Mouse (Mus musculus): ENCODE measurements around the gene Ino80e. TPM values are rescaled to one million over a fixed set of nuclear protein-coding genes. Genes with fewer than 3 reads are reported as not detected.
A peak's percentile ranks its signal among the peaks of the same experiment; 100 is the strongest.

Gene Ino80e
- polyA plus RNA-seq, 1 experiment: not detected

DNA sequence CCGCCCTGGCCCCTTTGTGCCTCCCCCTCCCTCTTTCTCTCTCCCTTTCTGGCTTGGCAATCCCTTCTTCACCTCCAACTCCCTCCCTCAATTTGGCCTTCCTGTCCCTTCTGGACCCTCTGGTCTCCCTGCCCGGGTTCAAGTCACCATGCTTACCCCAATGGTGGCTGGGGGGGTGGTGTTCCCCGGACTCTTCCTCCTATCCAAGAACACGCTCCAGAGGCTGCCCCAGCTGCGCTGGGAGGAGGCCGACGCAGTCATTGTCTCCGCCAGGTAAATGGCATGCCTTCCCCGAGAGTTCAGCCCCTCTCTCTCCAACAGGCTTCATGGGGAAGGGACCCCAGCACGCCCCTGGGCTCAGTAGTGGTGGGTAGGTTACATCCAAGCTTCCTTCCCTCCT lies 38.2 kb downstream of the Ino80e start:
- H3K27ac ChIP-seq (ENCODE audit: insufficient read depth, low read depth, low read length): no peak overlapping the region

DNA sequence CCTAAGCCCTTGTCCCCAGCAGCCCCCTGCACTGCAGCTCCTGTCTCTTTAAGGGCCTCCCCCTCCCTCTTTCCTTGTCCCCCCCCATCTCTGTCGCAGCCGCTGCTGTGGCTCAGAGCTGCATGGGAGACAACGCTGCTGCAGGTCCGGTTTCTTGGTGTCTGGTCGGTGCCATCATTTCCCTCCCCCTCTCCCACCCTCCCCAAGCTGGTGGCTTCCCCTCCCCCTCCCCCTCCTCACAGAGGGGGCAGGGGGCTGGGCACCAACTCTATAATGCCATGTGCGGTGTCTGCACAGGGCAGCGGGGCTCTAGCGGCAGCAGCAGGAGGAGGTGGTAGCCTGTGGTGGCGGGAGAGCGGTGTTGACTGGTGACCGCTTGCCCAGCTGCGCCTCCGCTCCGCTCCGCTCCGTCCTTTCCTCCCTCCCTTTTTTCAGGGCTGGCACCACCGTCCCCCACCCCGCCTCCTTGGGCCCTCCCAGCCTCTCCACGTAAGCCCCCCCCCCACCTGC lies 38.9 kb downstream of the Ino80e start:
- Histone ChIP-seq H3K4me3 (ENCODE audit: insufficient read depth, low read depth, low read length) (peak overlapping the region; percentile 87), H3K4me1 (ENCODE audit: control insufficient read depth, insufficient read depth, low read length) (peaks cover 28% of the 10 kb centered on the region), H3K27ac (ENCODE audit: insufficient read depth, low read depth, low read length) (no peak overlapping the region)
- WGBS: 3% methylated on average over 15 of the region's 19 CpGs
- no peak for TF ChIP-seq CTCF (IDR thresholded peaks at IDR 0.05; ENCODE audit: insufficient read depth, low read depth, low read length)
- TF ChIP-seq POLR2A (IDR thresholded peaks at IDR 0.05; ENCODE audit: insufficient read depth, low read depth, low read length): peak; percentile 16; the same call in 1 of the 2 replicates

More for the DNA sequence above, 38.2 kb downstream of the Ino80e start:
- Histone ChIP-seq H3K4me3 (ENCODE audit: insufficient read depth, low read depth, low read length) (peak overlapping the region; percentile 87), H3K4me1 (ENCODE audit: control insufficient read depth, insufficient read depth, low read length) (peaks cover 28% of the 10 kb centered on the region)
- WGBS: 9% methylated on average over 10 of the region's 10 CpGs
- TF ChIP-seq POLR2A (IDR thresholded peaks at IDR 0.05; ENCODE audit: insufficient read depth, low read depth, low read length): no peak
- no peak for TF ChIP-seq CTCF (IDR thresholded peaks at IDR 0.05; ENCODE audit: insufficient read depth, low read depth, low read length)

- TF ChIP-seq CTCF (IDR thresholded peaks at IDR 0.05; ENCODE audit: insufficient read depth, low read depth, low read length) (no peak), POLR2A (IDR thresholded peaks at IDR 0.05; ENCODE audit: insufficient read depth, low read depth, low read length) (no peak)
Measured at GRCm38 (mm10) chr7:126822741-126823140, 39.4 kb downstream of the Ino80e start.

DNA sequence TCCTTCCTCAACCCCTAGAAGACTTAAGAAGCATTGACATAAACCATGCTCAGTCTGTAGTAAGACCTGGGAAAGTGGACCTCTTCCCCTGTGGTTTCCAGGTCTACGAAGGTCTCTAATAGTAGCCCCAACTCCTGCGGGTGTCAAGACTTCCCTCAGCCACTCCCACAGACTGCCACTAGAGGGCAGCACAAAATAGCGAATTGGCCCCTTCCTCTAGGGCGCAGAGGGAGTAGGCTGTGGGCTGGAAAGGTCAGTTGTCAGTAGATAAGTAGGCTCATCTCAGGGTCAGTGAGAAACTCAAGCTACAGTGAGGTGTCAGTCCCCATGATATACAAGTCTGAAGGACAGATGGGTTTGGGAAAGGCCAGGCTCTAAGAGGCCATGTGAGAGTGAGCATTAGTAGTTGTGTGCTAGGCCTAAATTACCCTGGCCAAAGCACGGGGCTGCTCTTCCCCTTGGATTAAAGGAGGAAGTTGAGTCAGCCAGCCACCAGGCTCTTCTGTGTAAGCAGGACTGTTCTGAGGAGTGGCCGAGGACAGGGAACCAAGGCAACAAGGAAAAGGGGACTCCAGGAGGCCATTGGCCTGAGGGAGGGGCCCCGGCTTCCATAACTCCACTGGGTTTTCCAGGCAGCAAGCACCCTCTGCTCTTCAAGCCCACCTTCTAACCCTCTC lies 40.2 kb downstream of the Ino80e start:
- TF ChIP-seq POLR2A (IDR thresholded peaks at IDR 0.05; ENCODE audit: insufficient read depth, low read depth, low read length) (no peak), CTCF (IDR thresholded peaks at IDR 0.05; ENCODE audit: insufficient read depth, low read depth, low read length) (peak; percentile 78)
- 0 out of 2 replicates have a peak overlapping the region, but pooled peaks have one; percentile 87 for H3K4me3 ChIP-seq (ENCODE audit: insufficient read depth, low read depth, low read length)
- H3K4me1 ChIP-seq (ENCODE audit: control insufficient read depth, insufficient read depth, low read length): peaks cover 28% of the 10 kb centered on the region
- 22% methylated on average over 7 of the region's 7 CpGs for WGBS
- H3K27ac ChIP-seq (ENCODE audit: insufficient read depth, low read depth, low read length): peak overlapping the region; percentile 59

More at GRCm38 (mm10) chr7:126822741-126823140, 39.4 kb downstream of the Ino80e start:
- peaks cover 28% of the 10 kb centered on the region for H3K4me1 ChIP-seq (ENCODE audit: control insufficient read depth, insufficient read depth, low read length)
- peak overlapping the region; percentile 87 for H3K4me3 ChIP-seq (ENCODE audit: insufficient read depth, low read depth, low read length)
- 13% methylated on average over 9 of the region's 9 CpGs for WGBS
- peak overlapping the region; percentile 59 for H3K27ac ChIP-seq (ENCODE audit: insufficient read depth, low read depth, low read length)

GRCm38 (mm10) chr7:126818818-126819217 lies 43.4 kb downstream of the Ino80e start:
- WGBS: 26% methylated on average over 1 of the region's 1 CpGs
- TF ChIP-seq CTCF (IDR thresholded peaks at IDR 0.05; ENCODE audit: insufficient read depth, low read depth, low read length) (no peak), POLR2A (IDR thresholded peaks at IDR 0.05; ENCODE audit: insufficient read depth, low read depth, low read length) (no peak)
- Histone ChIP-seq H3K4me1 (ENCODE audit: control insufficient read depth, insufficient read depth, low read length) (peaks cover 6% of the 10 kb centered on the region), H3K27ac (ENCODE audit: insufficient read depth, low read depth, low read length) (no peak overlapping the region), H3K4me3 (ENCODE audit: insufficient read depth, low read depth, low read length) (no peak overlapping the region)

DNA sequence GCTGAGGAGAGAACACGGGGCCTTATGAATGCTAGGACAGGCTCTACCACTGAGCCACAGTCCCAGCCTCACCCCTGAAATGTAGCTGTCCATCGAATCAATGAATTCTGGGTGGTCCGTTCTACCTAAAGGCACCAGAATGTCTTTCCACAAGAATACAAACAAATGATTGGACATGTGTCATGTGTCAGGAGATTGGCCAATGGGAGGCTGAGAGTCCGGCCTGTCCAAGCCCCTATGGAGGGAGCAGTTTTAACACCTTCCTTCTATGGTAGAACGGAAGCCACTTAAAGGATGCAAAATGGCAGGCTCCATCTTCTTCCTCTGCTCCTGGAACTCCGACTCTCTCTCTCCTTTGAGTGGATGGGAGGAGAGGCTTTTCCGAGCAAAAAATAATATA lies 44.6 kb downstream of the Ino80e start:
- no peak overlapping the region for H3K4me3 ChIP-seq (ENCODE audit: insufficient read depth, low read depth, low read length)
- no peak overlapping the region for H3K27ac ChIP-seq (ENCODE audit: insufficient read depth, low read depth, low read length)
- H3K4me1 ChIP-seq (ENCODE audit: control insufficient read depth, insufficient read depth, low read length): peaks cover 6% of the 10 kb centered on the region
- 84% methylated on average over 7 of the region's 7 CpGs for WGBS
- TF ChIP-seq CTCF (IDR thresholded peaks at IDR 0.05; ENCODE audit: insufficient read depth, low read depth, low read length): no peak

DNA sequence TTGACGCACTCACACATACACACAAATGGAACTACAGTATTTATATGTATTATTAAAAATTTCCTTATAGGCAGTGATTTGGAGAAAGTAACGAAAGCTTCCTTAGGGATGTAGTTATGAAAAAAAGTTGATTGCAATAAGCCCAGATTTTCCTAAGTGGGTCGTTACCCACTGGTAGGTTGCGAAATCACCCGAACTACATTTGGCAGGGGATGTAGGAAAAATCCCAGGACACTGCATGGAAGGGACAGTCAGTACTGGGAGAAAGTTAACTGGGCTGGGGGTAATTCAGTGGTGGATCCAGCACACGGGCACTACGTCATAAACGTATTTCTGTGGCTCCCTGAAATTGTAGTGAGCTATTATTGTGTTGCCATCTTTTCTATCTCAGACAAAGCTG lies 45.7 kb downstream of the Ino80e start:
- Histone ChIP-seq H3K4me1 (ENCODE audit: control insufficient read depth, insufficient read depth, low read length) (no peaks in the 10 kb centered on the region), H3K27ac (ENCODE audit: insufficient read depth, low read depth, low read length) (no peak overlapping the region), H3K4me3 (ENCODE audit: insufficient read depth, low read depth, low read length) (no peak overlapping the region)
- TF ChIP-seq CTCF (IDR thresholded peaks at IDR 0.05; ENCODE audit: insufficient read depth, low read depth, low read length) (no peak), POLR2A (IDR thresholded peaks at IDR 0.05; ENCODE audit: insufficient read depth, low read depth, low read length) (no peak)
- WGBS: 83% methylated on average over 8 of the region's 8 CpGs

GRCm38 (mm10) chr7:126815726-126816222 lies 46.4 kb downstream of the Ino80e start:
- Histone ChIP-seq H3K27ac (ENCODE audit: insufficient read depth, low read depth, low read length) (no peak overlapping the region), H3K4me3 (ENCODE audit: insufficient read depth, low read depth, low read length) (no peak overlapping the region), H3K4me1 (ENCODE audit: control insufficient read depth, insufficient read depth, low read length) (no peaks in the 10 kb centered on the region)
- WGBS: 61% methylated on average over 8 of the region's 8 CpGs
- TF ChIP-seq CTCF (IDR thresholded peaks at IDR 0.05; ENCODE audit: insufficient read depth, low read depth, low read length) (no peak), POLR2A (IDR thresholded peaks at IDR 0.05; ENCODE audit: insufficient read depth, low read depth, low read length) (no peak)

- TF ChIP-seq POLR2A (IDR thresholded peaks at IDR 0.05; ENCODE audit: insufficient read depth, low read depth, low read length) (no peak), CTCF (IDR thresholded peaks at IDR 0.05; ENCODE audit: insufficient read depth, low read depth, low read length) (no peak)
- 62% methylated on average over 5 of the region's 5 CpGs for WGBS
- peaks cover 14% of the 10 kb centered on the region for H3K4me1 ChIP-seq (ENCODE audit: control insufficient read depth, insufficient read depth, low read length)
- no peak overlapping the region for H3K4me3 ChIP-seq (ENCODE audit: insufficient read depth, low read depth, low read length)
- no peak overlapping the region for H3K27ac ChIP-seq (ENCODE audit: insufficient read depth, low read depth, low read length)
Measured at GRCm38 (mm10) chr7:126809723-126810369, 52.3 kb downstream of the Ino80e start.

Measured in olfactory bulb, adult 2 months (tissue).